Mouse (Mus musculus) heart, adult 9 months (tissue): ENCODE measurements at regions not wholly inside any gene's neighbourhood (a gene's known extent, or its start where the extent isn't known, plus 50 kb on each side); places are given as distances from the start of the nearest gene placed in this dataset.
"Not testable (repeated sequence)": the region's sequence is repeated elsewhere in the genome, so short reads cannot be mapped to it uniquely, and the experiment has no call there.

ENCODE experiments used
- DNase-seq, 2 experiments: peaks; one replicate each; pipeline ENCODE4 v3.0.0; 2022; ENCODE audit warnings: low spot score in 2 of 2

DNA sequence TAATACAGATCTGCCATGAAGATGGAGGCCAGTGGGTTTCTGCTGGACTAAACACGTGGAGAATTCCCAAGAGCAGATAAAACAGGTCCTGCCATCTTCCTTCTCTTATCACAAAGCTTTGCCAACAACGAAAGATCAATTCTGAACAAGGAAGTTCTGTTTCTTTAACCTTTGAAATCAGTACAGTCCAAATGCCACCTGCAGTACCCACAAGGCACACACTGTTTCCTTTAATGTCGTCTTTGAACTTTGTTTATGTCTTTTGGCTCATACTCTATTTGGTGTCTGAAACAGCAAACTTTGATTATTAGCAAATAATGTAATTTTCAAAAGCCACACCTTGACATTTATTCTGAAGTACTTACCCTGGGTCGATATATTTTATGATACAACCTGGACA is 536.5 kb downstream of the Bckdhb start:
- no peak for DNase-seq

GRCm38 (mm10) chr9:84466741-84467140 is 541.8 kb downstream of the Bckdhb start:
- DNase-seq, result peak; percentile 4 to 14

- peak; percentile 17 to 19 for DNase-seq
Measured at GRCm38 (mm10) chr9:84472696-84473095, 547.8 kb downstream of the Bckdhb start.

DNA sequence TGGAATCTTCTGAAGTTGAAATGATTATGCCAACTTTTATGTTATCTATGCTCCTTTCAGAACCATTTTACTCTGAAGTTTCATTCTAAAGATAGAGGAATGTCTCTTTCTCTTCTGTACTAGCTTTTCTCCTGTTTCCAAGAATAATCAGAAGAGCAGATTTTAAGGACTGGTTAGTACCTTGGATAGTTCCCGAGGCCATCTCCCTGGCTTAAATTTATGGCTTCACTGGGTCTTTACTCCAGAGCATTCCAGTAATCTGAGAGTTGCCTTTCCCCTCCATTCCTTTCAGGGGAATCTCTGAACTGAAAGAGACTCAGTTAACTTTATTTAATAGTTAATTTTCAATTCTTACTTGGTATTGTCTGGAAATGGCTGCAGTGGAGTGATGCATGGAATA is 551.0 kb downstream of the Bckdhb start:
- no peak for DNase-seq

DNA sequence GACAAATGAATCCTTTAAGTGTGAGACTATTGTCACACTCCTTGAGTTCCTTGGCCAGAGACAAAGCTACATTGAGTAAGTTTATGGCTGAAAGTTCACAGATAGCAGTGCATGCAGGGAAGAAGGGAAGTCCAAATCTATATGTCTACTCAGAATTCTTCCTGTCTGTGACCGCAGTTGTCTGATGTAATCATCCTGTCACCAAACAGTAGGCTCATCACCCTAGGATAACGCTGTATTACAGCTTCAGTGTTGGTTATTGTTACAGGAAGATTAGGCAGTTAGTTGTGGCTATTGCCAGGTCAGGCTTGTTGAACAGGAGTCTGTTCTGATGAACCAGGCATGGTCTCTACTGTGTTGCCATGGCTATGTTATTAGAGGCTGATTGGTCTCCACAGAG is 574.6 kb downstream of the Bckdhb start:
- no peak for DNase-seq

GRCm38 (mm10) chr9:84502981-84503380 is 578.0 kb downstream of the Bckdhb start:
- DNase-seq, result not testable (repeated sequence)

DNA sequence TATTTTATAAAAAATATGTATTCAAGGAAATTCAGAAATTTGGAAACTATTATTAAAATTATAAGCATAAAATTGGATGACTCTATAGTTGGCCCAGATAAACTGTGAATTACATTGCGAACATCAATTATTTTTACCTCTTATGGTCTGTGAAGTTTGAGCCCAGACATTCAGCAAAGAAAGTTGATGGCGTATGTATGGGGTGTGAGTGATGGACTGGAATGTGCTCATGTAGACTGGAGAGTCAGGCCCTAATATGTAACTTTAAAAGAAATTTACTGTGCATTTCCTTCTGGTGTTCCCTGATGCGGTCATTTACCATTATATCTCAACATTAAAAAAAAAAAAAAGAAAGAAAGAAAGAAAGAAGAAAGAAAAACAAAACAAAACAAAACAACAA is 592.1 kb downstream of the Bckdhb start:
- DNase-seq, result no peak

- no peak for DNase-seq
Measured at GRCm38 (mm10) chr9:84545431-84545830, 620.5 kb downstream of the Bckdhb start.

DNA sequence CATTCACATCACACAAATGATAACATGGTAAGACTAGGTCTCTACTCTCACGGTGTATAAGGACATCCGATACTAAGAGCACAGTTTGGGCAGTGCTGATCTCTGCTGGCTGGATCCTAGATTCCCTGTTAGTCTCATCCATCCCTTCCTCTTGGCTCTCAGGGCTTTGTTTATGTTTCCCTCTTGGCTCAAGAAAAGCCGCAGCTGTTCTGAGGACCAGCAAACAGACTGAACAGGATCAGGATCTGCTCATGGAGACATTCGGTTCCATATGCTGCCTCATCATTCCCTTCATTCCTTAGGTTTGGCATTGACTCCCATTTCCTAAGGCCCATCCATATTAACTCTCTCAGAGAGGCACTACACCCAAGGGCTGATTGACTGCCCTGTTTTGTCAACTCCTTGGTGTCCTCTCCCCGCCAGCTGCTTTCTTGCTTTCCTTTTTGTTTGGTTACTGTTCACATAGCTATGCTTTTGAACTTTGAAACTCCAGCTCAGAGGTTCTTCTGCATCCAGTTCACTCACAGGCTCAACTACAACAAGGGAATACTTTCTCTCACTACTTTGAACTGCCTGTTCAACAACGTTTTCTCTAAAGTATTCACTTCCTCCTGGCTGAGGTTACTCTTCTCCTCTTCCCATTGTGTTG is 623.2 kb downstream of the Bckdhb start:
- no peak for DNase-seq

DNA sequence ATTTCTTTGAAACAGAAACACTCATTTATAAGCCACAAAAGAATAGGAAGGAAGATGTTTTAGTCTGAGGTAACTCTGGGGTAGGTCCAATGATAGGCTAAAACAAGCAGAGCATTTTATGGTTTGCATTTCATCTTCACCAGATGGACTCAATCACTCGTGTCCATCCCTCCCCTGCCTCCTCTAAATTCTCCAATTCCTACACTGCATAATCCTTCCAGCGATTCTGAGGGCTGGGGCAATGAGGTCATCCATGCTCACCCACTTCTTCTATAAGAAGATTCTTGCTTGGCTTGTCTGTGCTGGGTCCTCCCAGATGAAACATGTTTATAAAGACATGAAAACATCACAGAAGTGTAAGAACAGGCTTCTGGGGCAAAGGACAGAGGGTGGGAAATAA is 630.3 kb downstream of the Bckdhb start:
- no peak for DNase-seq

DNA sequence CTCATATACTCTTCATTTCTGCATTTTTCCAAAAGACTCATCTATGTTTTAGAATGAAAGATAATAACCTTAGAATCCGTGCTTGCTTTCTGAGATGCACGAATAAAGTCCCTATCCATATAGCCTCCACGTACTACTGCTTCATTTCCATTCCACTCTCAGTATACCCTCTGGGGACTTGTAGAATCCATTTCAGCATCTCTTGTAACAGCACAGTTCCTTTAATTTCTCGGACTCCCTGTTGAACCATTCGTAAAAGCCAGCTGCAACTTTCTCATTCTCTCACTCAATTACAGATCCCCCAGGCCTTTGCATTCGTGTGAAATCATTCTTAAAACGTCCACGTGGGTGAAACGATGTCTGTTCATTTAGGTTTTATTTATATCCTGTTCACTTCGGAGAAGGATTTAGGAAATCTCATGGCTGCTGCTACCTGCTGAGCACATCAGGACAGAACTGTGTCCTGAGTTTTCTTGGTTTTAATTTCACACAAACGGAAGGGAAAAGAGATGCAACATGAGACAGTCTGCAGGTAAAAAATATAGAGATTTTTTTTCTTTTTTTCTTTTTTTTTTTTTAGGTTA is 631.4 kb downstream of the Bckdhb start:
- DNase-seq, result no peak

DNA sequence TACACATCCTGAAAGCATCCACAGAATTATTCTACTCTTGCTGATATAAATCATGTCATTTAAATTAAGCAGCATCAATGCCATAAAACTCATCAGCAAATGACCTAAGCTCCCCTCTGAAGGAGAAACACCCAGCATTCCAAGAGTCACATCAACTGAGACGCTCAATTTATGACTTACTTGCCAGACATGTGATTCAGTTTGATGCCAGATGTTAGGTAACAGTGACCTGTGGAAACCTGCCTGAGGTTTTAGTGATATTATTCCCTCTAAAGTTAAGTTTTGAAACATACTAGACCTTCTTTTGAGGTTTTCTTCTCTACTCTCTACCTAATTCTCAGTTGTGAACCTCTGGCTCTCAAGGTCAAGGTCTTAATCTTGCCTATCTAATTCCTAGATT is 633.4 kb downstream of the Bckdhb start:
- no peak for DNase-seq

GRCm38 (mm10) chr9:84569533-84569932 is 644.6 kb downstream of the Bckdhb start:
- no peak for DNase-seq

DNA sequence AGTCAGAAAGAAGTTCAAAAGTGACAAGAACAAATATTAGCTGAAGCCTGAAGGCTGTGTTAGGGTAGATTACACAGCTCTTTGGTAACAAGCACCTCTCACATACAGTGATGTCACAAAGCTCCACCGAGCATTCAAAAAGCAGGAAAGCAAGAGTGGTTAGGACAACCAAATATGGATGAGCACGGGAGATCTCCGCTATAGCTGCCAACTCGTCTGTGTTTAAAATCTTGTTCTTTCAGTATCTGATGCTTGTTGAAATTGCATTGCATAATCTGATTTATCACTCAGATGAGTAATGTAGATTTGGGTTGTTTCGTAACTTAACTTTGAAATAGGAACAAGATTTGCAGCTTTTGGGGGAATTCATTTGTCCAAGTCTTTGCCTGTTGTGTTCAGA is 652.8 kb downstream of the Bckdhb start:
- no peak for DNase-seq

DNA sequence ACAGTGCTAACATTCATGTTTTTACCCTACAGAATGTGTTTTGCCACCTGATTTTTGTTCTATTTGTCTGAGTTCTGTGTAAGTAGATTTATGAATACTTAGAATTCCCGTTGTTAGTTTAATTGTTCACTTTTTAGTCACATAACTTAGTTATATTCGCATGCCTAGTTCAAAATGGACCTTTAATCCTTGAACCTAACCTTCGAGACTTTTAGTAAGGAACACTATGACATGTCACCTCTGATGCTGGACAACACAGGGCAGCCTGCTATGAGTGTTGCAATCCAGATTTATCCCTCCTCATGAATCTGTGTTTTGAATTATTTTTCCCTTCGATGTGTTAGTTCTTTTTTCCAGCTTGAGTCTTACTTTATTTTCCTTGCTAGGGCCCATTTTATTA is 662.8 kb downstream of the Bckdhb start:
- DNase-seq, result no peak

- DNase-seq, result no peak
Measured at GRCm38 (mm10) chr9:84594724-84595123, 669.8 kb downstream of the Bckdhb start.
